Mouse (Mus musculus) mesoderm, embryonic 11.5 days (tissue): Measurements from ENCODE around the gene Trim44.

ENCODE experiments used
- DNase-seq: peaks from one replicate; pipeline ENCODE4 v3.0.0-alpha.2; 2012; ENCODE audit warnings: low read depth, low spot score

Gene Trim44

GRCm38 (mm10) chr2:102290041-102290440, 117.6 kb downstream of the Trim44 start:
- DNase-seq = peak; percentile 56

- DNase-seq = no peak
Observed at GRCm38 (mm10) chr2:102288676-102289075, 119.0 kb downstream of the Trim44 start.

- no peak for DNase-seq
Observed at GRCm38 (mm10) chr2:102287369-102287768, 120.3 kb downstream of the Trim44 start.

GRCm38 (mm10) chr2:102282081-102282480, 125.5 kb downstream of the Trim44 start:
- no peak for DNase-seq

- DNase-seq = no peak
Observed at GRCm38 (mm10) chr2:102279779-102280178, 127.8 kb downstream of the Trim44 start.

- peak; percentile 59 for DNase-seq
Observed at GRCm38 (mm10) chr2:102277946-102278345, 129.7 kb downstream of the Trim44 start.

GRCm38 (mm10) chr2:102273280-102273679, 134.3 kb downstream of the Trim44 start:
- DNase-seq = no peak

- DNase-seq = no peak
Observed at GRCm38 (mm10) chr2:102267582-102268339, 139.9 kb downstream of the Trim44 start.

GRCm38 (mm10) chr2:102266911-102267310, 140.7 kb downstream of the Trim44 start:
- no peak for DNase-seq

GRCm38 (mm10) chr2:102259139-102259538, 148.5 kb downstream of the Trim44 start:
- DNase-seq = no peak

GRCm38 (mm10) chr2:102258682-102259081, 148.9 kb downstream of the Trim44 start:
- DNase-seq = no peak

GRCm38 (mm10) chr2:102257964-102258605, 149.5 kb downstream of the Trim44 start:
- no peak for DNase-seq

- DNase-seq = no peak
Observed at GRCm38 (mm10) chr2:102256591-102257335, 150.9 kb downstream of the Trim44 start.

GRCm38 (mm10) chr2:102256100-102256499, 151.5 kb downstream of the Trim44 start:
- DNase-seq = no peak

- no peak for DNase-seq
Observed at GRCm38 (mm10) chr2:102253204-102253603, 154.4 kb downstream of the Trim44 start.

- DNase-seq = no peak
Observed at GRCm38 (mm10) chr2:102252651-102253050, 155.0 kb downstream of the Trim44 start.
